Mouse (Mus musculus) thymus, postnatal 36 days (tissue): ENCODE measurements at regions not wholly inside any gene's neighbourhood (a gene's known extent, or its start where the extent isn't known, plus 50 kb on each side); places are given as distances from the start of the nearest gene placed in this dataset.

Experiments
- DNase-seq, 2 experiments: peaks; one replicate each; pipeline ENCODE4 v3.0.0; 2022; ENCODE audit warnings: mixed read lengths in 2 of 2

DNA sequence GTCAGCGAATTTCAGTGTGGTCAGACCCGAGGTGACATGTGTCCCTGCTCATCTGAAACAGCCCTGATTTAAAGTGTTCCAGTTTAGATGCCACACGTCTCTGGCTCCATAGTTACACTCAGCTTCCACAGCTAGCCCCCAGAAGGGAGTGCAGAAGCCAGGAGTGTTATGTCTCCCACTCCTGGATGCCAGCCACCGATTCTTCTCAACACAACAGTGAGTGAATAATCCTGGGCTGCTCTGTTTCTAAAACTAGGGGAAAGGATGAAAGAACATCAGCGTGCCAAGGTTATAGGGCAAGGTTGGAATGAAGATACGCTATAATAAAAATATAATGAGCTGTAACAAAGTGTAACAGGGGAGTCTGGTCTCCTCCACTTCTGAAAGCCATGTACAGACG is 51.5 kb upstream of the Stmnd1 start:
- no peak for DNase-seq

- no peak for DNase-seq
Measured at GRCm38 (mm10) chr13:46218101-46218701, 55.3 kb upstream of the Stmnd1 start.

DNA sequence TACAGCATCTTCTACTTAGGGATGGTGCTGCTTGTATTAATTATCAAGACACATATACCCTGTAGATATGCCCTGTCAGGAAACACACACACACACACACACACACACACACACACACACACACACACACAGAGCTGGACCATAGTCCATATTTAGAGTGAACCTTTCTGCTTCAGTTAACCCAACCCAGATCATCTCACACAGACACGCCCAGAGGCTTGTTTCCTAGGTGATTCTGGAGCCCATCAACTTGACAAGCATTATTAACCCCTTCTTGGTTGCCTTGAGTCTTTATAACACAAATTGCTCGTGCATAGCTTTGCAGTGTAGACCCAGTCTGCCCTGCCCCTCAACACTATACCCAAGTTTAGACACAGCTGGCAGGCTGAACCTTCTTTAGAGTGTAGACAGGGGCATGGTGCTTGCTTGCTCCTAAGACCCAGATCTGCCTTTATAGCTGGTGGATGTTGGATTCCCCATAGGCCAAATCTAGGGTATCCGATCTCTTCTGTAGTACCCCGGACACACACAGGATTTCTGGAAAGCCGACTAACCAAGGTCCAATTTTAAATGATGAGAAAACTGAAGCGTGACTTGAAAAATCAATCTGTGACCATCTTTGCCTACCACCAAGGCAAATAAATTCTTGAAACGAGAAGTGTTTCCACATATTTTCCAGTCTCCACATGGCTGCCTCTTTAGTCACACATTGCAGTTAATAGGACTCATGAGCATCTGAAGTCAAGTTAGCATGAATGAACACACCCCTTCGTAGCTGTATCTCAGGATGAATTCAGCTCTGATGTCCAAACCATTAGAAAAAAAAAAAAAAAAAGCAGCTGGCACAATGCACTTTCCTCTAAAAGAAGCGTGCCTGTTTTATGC is 56.3 kb upstream of the Stmnd1 start:
- DNase-seq = no peak

GRCm38 (mm10) chr13:46203551-46203950 is 70.0 kb upstream of the Stmnd1 start:
- DNase-seq = no peak

DNA sequence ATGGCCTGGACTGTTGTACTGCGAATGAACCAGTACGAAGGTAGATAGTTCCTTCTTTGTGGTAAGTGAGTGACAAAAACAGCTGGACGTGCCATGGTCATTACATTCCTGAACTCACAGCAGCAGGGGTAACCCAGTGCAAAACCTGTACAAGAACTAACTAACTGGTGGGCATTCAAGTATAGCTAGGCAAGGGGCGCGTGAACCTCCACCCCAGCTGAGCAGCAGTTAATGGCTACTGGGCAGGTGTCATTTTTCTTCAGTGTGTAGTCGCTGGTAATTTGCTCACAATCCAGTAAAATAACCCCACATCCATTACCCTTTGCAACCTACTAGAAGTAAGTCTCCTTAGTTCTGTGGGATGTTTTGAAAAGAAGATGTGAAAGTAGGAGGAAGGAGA is 70.9 kb upstream of the Stmnd1 start:
- no peak for DNase-seq

DNA sequence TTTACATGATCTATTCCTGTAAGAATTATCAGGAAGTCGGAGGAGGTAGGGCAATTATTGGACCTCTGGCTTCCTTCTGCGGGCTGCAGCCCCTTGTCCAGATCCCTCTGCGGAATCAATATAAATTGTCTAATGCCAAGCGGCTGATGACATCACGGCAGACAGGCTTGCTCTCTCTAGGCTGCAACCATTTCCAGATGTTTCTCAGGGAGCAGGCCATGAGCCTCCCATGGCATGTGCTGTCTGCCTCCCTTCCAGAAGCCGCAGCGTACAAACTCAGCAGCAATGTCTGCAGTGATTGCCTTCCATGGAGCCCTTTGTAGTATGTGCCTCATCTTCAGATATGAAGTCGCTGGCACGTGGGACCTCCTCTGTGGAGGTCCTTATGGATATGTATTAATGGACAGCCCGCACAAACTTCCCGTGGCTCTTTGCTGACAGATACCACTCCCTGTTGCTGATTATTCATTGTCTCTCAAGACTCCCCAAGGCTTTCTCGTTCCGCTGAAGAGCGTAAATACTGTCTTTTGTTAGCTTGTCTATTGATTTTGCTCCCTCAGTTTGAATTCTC is 72.4 kb upstream of the Stmnd1 start:
- DNase-seq = no peak

- no peak for DNase-seq
Measured at GRCm38 (mm10) chr13:46193131-46193530, 80.4 kb upstream of the Stmnd1 start.

- no peak for DNase-seq
Measured at GRCm38 (mm10) chr13:46189726-46190125, 83.8 kb upstream of the Stmnd1 start.

DNA sequence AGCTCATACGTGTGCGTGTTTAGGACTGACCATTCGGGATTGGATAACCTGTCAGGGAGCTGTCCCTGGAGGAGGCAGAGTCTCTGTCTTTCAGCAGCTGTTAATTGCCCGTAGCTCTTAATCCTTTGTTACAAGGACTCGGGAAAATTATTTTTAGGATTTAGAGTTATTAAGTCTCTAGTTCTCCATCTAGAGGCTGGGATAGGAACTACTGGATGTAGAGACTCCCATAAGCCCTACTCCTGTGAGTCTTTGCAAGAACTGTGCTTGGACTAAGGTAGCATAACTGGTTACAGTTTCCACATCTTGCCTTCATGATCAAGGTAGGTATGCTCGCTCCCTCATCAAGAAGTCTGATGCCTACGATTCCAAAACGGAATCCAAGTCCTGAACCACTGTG is 90.7 kb upstream of the Stmnd1 start:
- DNase-seq = no peak

GRCm38 (mm10) chr13:46180606-46181133 is 92.9 kb upstream of the Stmnd1 start:
- DNase-seq = no peak

- DNase-seq = no peak
Measured at GRCm38 (mm10) chr13:46179916-46180315, 93.6 kb upstream of the Stmnd1 start.

DNA sequence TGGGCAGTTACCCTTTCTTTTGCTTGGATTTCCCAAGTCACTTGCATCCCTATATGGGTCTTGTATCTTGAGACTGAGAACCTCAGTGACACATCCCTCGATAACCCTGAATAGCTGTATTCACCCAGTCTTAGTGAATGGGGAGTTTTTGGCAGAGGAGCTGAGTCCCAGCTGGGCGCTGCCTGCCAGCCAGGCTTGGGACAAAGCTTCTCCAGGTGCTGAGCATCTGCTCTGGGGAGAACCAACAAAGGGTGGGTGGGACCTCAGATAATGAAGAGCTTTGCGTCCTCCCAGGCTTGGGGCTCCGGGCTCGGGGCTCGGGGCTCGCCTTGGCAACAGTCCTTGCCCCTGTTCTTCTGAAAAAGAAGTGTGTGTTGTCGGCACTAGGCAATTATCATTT is 100.4 kb upstream of the Stmnd1 start:
- DNase-seq = no peak

DNA sequence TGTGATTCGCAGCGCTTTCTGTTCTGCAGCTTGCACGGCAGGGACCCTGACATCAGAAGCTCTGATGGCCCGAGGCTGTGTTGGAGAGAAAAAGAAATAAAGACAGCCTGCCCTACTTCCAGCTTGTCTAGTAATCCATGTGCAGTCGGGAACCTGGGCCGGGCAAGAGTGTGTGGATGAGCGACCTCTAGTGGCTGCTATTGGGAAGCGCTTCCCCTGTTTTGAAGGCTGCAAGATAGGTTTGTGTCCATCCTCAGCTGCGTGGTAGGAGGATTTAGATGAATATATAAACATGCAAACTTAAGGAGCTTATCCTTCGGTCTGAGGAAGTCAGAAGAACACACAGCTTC is 111.5 kb upstream of the Stmnd1 start:
- DNase-seq = peak; percentile 36 to 43

DNA sequence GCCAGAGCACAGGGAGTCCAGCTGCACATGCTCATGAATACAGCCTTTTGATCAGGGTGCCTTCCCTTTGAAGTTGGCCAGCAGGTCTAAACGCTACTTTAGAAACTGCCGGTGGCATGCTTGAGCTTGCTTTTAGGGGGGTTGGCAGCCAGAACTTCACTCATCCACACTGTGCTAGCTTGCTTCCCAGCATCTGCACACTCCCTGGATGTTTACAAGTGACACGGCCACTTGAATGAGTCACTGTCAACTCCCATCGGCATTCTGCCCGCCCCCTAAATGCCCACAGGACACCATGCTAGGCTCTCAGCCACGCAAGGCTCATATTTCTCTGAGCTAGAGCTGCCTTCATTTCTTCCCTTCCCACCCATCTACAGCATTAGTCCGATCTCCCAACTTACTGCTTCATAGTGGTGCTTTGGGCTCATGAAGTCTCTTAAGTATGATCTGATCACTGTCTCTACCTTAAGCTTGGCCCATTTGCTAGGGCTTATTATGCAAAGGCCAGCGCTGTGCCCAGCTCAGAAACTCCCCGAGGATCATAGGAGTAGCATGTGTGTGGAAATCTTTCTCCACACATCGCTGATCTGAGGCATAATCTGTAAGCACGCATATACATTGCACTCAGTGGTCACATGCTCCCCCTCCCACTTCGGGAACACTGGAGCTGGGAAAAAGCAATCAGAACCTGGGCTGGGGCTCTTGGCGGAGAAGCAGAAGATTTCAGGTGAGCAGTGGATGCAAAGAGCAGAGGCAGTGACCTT is 112.1 kb upstream of the Stmnd1 start:
- no peak for DNase-seq

DNA sequence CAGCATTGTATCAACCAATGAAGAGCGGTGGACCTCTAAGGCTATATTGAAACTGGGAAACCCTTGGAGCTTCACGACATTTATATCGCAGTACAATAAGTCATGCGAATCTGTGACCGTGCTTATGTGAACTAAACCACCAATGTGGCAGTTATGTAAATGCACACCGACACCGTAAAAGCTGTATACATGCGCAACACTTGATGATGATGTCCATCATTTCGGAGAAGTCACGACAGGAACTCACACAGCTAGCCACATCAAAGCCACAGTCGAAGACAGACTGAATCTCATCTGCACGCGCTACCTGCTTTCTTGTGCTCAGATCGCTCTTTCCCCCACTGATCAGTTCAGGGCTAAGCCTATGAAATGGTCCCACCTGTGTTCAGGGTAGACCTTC is 114.2 kb upstream of the Stmnd1 start:
- DNase-seq = no peak

GRCm38 (mm10) chr13:46153282-46154260 is 120.0 kb upstream of the Stmnd1 start:
- no peak for DNase-seq

DNA sequence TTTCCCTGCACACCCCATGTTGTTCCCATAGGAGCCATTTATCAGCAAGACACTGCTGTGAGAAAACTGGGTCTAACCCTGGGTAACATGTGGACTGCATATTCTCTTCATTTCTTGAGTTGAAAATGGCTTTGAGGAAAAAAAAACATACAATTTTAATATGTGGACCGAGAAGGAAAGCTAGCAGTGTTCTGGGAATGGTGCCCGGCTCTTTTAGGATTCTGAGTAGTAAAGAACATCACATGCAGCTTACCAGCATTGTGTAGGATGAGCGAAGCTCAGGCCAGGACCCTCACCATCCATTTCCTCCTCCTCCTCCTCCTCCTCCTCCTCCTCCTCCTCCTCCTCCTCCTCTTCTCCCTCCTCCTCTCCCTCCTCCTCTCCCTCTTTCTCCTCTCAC is 133.5 kb upstream of the Stmnd1 start:
- no peak for DNase-seq

- no peak for DNase-seq
Measured at GRCm38 (mm10) chr13:46139251-46139650, 134.3 kb upstream of the Stmnd1 start.

DNA sequence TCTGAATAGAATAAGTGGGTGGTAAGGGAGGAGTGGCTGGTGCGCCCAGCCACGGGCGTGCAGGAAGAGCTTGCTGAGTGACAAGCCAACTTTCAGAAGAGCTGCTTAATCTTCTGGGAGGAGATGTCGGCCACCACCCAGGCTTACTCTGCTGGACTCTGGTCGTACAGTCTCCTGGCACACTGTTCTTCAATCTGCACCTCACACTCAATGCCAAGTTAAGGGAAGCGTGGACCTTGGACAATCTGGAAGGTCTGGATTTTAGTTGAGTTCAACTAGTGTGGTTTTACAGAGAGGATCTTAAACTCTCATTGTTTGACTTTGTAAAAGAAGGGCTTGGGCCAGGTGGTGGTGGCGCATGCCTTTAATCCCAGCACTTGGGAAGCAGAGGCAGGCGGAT is 138.1 kb upstream of the Stmnd1 start:
- DNase-seq = no peak

DNA sequence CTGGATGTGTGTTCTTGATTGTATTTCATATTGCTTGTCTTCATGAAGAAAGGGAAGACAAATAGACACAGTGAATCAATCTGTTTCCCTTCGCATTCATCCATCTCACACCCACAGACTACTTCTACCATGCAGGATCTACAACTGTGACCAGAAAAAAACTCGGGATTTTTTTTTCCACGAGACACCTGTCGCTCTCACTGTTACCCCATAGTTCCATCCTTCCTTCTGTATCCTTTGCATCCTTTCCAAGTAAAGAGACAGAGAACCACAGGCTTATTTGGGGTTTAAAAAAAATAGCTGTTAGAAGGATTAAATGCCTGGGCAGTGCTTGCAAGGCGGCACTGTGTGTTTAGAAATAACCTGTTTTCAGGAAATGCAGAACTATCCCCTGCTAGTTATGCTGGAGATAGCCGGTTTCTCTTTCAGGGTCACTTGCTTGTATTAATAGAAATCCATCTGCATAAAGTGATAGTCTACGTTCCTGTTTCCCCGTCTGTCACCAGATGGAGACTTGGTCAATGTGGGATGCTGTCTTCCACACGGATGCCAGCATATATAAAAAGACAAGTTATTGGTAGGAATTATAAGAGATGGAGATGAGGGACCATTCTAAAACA is 144.2 kb upstream of the Stmnd1 start:
- no peak for DNase-seq

GRCm38 (mm10) chr13:46123446-46123845 is 150.1 kb upstream of the Stmnd1 start:
- DNase-seq = no peak

DNA sequence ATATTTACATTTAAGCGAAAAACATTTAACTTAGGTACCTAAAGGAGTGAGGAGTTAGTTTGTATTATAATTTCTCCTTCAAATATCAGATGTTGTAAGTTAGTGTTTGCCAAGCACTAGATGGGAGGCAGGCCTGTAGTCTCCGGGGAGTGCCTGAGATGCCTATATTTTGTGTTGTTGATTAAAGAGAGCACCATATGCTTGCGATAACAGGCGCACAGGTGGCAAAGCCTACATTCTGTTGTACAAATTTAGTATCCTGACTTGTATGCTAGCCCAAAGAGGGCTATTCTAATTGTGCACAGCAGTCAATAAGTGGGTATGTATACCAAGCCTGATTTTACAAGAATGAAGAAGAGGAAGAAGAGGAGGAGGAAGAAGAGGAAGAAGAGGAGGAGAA is 151.8 kb upstream of the Atxn1 start:
- no peak for DNase-seq
